Mouse (Mus musculus) megakaryocyte-erythroid progenitor cell, adult 5-6 weeks (primary cell): ENCODE results near the gene Mcm9. TPM values are rescaled to one million over a fixed set of nuclear protein-coding genes. Genes with fewer than 3 reads are reported as not detected.

ENCODE experiments used
- ATAC-seq: replicated peaks from 2 replicates; pipeline ENCODE4 v1.8.0; 2016; ENCODE audit warnings: mild to moderate bottlenecking, inconsistent platforms; ENCODE audit not compliant: severe bottlenecking, poor library complexity, low FRiP score, low TSS enrichment
- total RNA-seq, 2 experiments: library from RNA; stranded (forward) in 1 of 2; stranded (reverse) in 1 of 2; fragments of 200-1000, 215-1000 nt in 1 of 2; fragments of >200 nt in 1 of 2; fragmentation: Nextera tagmentation in 1 of 2; gene quantifications; 2 replicates each; pipeline ENCODE4 v1.2.3; 2014 to 2017

Gene Mcm9
- total RNA-seq, 2 experiments from 2014 or later: 9.3 to 17.9 TPM

DNA sequence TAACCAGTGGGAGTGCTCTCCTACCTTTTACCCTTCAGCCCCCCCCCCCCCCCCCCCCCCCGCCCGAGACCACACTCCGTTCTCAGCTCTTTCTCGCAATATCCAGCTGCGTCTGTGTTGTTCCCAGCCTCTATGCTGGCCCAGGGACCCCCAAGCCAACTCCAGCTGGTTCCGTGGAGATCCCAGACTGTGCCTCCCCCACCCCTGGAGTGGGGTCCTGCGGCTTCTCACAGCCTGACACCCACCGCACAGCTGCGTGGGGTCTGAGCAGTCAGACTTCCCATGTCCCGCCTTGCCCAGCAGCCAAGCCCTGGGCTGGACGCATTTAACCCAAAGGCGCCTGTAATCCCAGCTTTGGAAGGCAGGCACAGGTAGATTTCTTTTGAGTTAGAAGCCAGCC is 49.2 kb downstream of the Mcm9 start:
- ATAC-seq: no peak

DNA sequence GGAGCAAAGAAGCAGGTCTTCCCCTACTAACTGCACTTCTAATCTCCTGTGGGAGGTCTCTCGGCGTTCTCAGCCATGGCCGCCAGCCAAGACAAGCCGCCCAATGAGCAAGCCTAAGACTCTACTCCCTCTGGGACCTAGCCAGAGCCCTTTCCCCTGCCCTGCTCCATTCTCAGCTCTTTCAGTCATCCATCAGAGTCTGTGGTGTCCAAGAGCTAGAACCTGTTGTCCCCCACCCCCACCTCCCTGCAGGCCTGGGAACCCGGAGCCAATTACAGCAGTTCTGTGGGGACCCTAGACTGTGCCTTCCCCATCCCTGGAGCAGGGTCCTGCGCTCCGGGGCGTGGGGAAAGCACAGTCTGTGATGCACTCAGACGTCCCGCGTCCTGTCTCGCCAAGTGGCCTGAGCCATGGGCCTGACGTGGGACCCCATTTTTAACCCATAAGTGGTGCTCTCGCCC is 49.6 kb downstream of the Mcm9 start:
- peak; percentile 98 for ATAC-seq

- peak; percentile 64 for ATAC-seq
These were observed 50.1 kb downstream of the Mcm9 start for GRCm38 (mm10) chr10:53580137-53580536.

DNA sequence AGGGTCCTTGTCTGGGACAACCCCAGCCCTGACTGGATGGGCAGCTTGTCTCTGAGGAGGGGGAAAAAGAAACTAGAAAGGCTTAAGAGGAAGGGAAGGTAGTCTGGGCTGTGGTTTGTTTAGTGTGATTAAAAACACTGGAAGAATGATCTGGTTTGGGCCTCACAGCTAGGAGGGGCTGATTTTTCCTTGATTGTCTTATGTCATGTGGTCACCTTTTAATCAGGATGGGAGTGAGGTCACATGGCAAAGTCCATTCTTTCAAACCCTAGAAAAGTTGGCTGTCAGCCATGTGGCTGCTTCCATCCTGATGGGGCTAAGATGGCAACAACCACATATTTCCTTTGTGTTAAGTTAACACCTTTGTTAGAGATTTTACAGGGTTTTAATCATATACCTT is 61.7 kb downstream of the Mcm9 start:
- ATAC-seq: no peak

- ATAC-seq: no peak
These were observed 64.7 kb downstream of the Mcm9 start for GRCm38 (mm10) chr10:53565538-53565937.

- no peak for ATAC-seq
These were observed 68.2 kb downstream of the Mcm9 start for GRCm38 (mm10) chr10:53562001-53562400.

GRCm38 (mm10) chr10:53537596-53537995 is 92.6 kb downstream of the Mcm9 start:
- no peak for ATAC-seq

DNA sequence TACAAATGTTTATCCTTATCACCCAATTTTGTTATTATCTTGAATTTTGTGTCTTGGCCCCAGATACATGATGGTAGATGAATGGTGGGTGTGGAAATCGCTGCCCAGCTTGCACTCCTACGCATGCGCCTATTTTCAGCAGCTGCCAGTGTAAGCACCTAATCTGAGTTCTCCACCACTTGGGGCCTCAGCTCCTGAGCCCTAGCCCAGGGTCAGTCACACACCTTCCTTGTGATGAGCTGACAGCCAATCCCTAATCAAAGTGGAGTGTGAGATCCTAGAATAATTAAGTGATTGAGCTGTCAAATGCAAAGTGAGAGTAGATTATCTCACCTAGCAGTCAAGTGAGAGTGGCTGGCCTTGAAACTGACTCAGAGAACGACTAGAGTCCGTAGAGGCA is 97.9 kb downstream of the Mcm9 start:
- ATAC-seq: no peak

- ATAC-seq: peak; percentile 67; the same call in 1 of the 2 replicates
These were observed 102.1 kb downstream of the Mcm9 start for GRCm38 (mm10) chr10:53527838-53528773.

GRCm38 (mm10) chr10:53527344-53527743 is 102.9 kb downstream of the Mcm9 start:
- no peak for ATAC-seq

DNA sequence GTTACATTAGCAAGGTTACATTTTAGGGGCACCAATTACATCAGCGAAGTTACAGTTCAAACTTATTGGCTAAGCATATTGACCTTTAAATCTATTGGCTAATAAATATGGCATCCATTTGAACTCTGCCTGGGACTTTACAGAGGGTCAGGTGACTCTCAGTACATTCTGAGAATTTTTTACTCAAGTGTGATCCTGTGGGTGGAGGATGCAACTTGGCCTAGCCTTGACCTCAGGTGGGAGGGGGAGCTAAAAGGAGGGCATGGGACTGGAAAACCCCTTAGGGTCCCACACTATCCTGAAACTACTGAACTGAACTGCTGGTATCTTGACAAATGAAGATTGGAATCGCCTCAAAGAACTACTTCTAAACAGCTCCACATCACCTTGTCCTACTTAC is 103.9 kb downstream of the Mcm9 start:
- ATAC-seq: no peak

GRCm38 (mm10) chr10:53525265-53525976 is 104.8 kb downstream of the Mcm9 start:
- peak; percentile 56 for ATAC-seq

DNA sequence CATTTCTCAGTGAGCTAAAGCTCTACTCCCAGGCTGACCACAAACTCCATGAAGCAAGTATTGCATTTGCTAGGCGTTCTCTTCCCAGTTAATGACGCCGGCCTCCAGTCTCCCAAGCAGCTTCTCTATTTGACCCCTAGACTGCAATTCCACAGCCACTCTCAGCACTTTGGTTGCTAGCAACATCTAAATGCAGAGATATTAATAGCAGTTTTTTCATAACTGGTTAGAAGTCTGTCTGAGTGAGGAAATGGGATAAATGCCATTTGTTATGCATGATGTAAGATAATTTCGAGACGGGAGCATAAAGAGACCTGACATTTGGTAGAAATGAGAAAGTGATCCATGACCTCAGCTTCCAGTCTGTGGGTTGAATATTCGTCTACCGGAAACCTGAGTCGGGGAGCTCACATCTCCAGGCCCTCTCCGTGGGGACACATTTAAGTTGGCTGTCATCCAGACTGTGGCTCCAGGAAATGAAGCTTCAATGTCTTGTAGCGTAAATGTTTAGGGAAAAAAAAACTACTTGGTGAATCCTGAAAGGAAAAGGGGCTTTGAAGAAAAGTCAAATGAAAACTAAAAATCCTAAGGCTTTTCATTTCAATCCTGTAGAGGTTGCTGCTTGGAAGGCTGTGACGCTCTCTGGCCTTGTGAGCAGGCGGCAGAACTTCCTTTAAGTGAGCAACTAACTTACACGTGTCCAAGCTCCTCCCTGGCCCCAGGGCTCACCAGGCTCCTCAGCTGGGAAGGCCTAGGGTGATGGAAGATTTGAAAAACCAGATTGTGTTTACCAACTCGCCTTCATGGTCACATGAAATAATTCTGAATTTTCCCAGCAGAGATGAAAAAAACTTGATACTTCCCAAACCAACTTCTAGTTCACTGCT is 110.9 kb downstream of the Mcm9 start:
- no peak for ATAC-seq

GRCm38 (mm10) chr10:53518599-53518913 is 111.7 kb downstream of the Mcm9 start:
- ATAC-seq: no peak

GRCm38 (mm10) chr10:53517770-53518598 is 112.3 kb downstream of the Mcm9 start:
- no peak for ATAC-seq

DNA sequence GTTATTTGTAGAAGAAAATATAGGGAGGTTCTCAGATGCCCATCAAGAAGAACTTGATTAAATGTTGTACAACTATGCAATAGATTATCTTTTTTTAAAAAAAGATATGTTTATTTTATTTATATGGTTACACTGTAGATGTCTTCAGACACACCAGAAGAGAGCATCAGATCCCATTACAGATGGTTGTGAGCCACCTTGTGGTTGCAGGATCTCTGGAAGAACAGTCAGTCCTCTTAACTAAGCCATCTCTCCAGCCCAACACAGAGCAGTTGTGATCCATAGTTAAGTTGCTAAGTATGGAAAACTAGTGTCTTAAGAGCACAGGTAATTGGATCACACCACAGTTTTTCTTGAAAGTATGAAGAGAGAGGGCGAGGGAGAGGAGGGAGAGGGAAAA is 117.7 kb downstream of the Mcm9 start:
- no peak for ATAC-seq

GRCm38 (mm10) chr10:53509158-53509773 is 121.0 kb downstream of the Mcm9 start:
- peak; percentile 78; the same call in 1 of the 2 replicates for ATAC-seq

DNA sequence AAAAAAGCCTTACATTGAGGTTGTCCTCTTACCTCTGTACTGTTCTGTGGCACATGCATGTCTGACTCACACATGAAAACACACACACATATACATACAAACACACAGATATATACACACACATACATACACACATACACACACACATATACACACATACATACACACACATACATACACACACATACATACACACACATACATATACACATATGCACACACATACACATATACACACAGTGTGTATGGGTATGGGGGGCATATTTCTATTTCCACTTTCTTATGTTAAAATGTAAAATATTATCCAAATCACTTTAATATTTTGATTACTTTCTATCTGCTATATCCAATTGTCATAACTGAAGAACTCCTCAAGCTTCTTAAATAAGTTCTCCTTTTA is 121.6 kb downstream of the Mcm9 start:
- ATAC-seq: no peak
